Mouse (Mus musculus): ENCODE data around the gene Tnfsf9.

DNA sequence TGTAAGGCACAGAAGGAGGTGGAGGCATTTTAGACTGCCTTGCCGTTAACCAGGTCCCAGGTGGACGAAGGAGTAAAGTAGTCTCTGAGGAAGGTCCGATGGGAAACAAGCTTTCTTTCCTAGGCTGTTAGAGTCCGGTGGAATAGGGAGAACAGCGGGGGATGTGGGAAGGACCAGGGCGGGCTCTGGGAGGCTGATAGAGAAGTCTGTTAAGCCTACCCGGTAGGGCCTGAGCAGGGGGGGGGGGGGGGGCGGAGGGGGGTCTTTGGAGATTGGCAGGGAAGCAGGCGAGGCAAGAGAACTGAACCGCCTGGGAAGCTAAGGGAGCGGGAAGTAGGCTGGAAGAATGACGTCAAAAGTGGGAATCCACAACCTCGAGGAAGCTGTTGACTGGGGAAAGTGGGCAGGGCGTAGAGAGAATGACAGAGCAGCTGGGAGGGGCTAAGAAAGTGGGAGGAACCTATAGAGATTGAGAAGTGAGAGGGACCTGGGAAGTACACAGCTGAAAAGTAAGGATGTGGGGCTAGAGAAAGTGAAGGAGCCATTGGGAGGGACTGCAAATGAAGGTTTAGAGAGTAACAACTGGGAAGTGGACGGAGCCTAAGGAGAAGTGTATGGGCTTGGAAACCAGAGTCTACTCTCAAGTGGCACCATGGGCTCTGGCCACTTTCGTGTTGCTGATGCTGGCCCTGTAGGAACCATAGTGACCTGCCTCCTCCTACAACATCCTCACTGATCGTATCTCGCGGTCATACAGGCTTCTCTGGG, 9.1 kb upstream of the Tnfsf9 start:
- TF ChIP-seq GATA1 (IDR thresholded peaks at IDR 0.05; ENCODE audit: low read length), result no peak
- no peak for TF ChIP-seq TAL1 (IDR thresholded peaks at IDR 0.05; ENCODE audit: low read length)
